Mouse (Mus musculus): ENCODE data around the gene Otud3. TPM values are rescaled to one million over a fixed set of nuclear protein-coding genes. Genes with fewer than 3 reads are reported as not detected.
A peak's percentile ranks its signal among the peaks of the same experiment; 100 is the strongest.

Gene Otud3
- total and polyA plus RNA-seq, 3 experiments, result 11.3 to 15.0 TPM; not detected in 1

DNA sequence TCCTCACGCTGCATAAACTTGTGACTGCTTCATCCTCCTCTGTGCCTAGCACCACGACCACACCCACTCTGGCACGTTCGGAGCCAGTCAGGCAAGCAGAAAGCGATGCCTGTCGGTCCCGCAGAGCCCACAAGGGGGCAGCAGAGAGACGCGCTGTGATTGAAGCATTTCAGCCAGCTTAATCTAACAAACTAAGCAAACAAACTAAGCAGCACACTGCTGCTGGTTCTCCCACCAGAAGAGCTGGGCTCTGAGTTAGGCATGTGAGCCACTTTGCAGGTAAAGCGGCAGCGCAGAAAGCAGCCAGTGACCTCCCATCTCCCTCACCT, 8.3 kb upstream of the Otud3 start:
- H3K4me1 ChIP-seq (ENCODE audit: control insufficient read depth in 1 of 2, insufficient read depth in 2 of 2, low read length in 2 of 2), result peaks cover 0 to 2% of the 10 kb centered on the region in 2 experiments; a peak in 1 of 4 replicates
- TF ChIP-seq BHLHE40 (IDR thresholded peaks at IDR 0.05; ENCODE audit: borderline replicate concordance, low read depth, low read length) (peak; percentile 85), ETS1 (IDR thresholded peaks at IDR 0.05; ENCODE audit: low read depth, low read length) (no peak), ZKSCAN1 (IDR thresholded peaks at IDR 0.05; ENCODE audit: low read depth, low read length) (no peak), E2F4 (IDR thresholded peaks at IDR 0.05; ENCODE audit: borderline replicate concordance, low read depth, low read length) (no peak), CHD2 (IDR thresholded peaks at IDR 0.05; ENCODE audit: low read length) (no peak), TBP (IDR thresholded peaks at IDR 0.05; ENCODE audit: low read depth, low read length) (no peak), MAZ (IDR thresholded peaks at IDR 0.05; ENCODE audit: low read depth, low read length) (no peak), CHD1 (IDR thresholded peaks at IDR 0.05; ENCODE audit: low read depth, low read length) (no peak), MEF2A (IDR thresholded peaks at IDR 0.05; ENCODE audit: extremely low read depth, insufficient replicate concordance, low read depth, low read length, poor library complexity, severe bottlenecking) (no peak), HCFC1 (IDR thresholded peaks at IDR 0.05; ENCODE audit: low read depth, low read length) (no peak), MYC (IDR thresholded peaks at IDR 0.05; ENCODE audit: low read depth, low read length) (no peak), RCOR1 (IDR thresholded peaks at IDR 0.05; ENCODE audit: low read depth, low read length) (peak; percentile 42), ZC3H11A (IDR thresholded peaks at IDR 0.05; ENCODE audit: low read depth, low read length) (peak; percentile 82), USF2 (IDR thresholded peaks at IDR 0.05; ENCODE audit: borderline replicate concordance in 1 of 2, insufficient read depth in 1 of 2, low read depth in 1 of 2, low read length in 2 of 2) (no peak), MAX (IDR thresholded peaks at IDR 0.05; ENCODE audit: low read length) (0 out of 2 replicates have a peak, but pooled peaks have one; percentile 18), SMC3 (IDR thresholded peaks at IDR 0.05; ENCODE audit: low read depth, low read length) (peak; percentile 90), USF1 (IDR thresholded peaks at IDR 0.05; ENCODE audit: low read depth, low read length) (no peak), TCF12 (IDR thresholded peaks at IDR 0.05; ENCODE audit: low read depth, low read length) (peak; percentile 10; the same call in 1 of the 2 replicates), GABPA (IDR thresholded peaks at IDR 0.05; ENCODE audit: low read depth, low read length) (no peak), EP300 (IDR thresholded peaks at IDR 0.05; ENCODE audit: low read depth in 1 of 2, low read length in 2 of 2) (0 out of 4 replicates have a peak, but pooled peaks of 1 of the 2 experiments have one; percentile 9), MXI1 (IDR thresholded peaks at IDR 0.05; ENCODE audit: low read depth, low read length) (peak; percentile 59; the same call in 1 of the 2 replicates), ZNF384 (IDR thresholded peaks at IDR 0.05; ENCODE audit: low read depth, low read length) (no peak), POLR2A (IDR thresholded peaks at IDR 0.05; ENCODE audit: control insufficient read depth in 1 of 2, insufficient read depth in 1 of 2, low read depth in 1 of 2, low read length in 2 of 2, poor library complexity in 1 of 2) (no peak), KAT2A (conservative IDR thresholded peaks at IDR 0.05; ENCODE audit: low read depth, low read length) (no peak), ZMIZ1 (IDR thresholded peaks at IDR 0.05; ENCODE audit: low read depth, low read length) (no peak), GATA1 (IDR thresholded peaks at IDR 0.05; ENCODE audit: low read depth, low read length) (no peak), TAL1 (IDR thresholded peaks at IDR 0.05; ENCODE audit: low read length) (no peak), NELFE (IDR thresholded peaks at IDR 0.05; ENCODE audit: low read depth, low read length) (no peak), NRF1 (IDR thresholded peaks at IDR 0.05; ENCODE audit: insufficient read depth, low read depth, low read length, poor library complexity, severe bottlenecking) (peak; percentile 13; the same call in 1 of the 2 replicates), SIN3A (IDR thresholded peaks at IDR 0.05; ENCODE audit: low read length) (peak; percentile 51; the same call in 1 of the 2 replicates), UBTF (IDR thresholded peaks at IDR 0.05; ENCODE audit: borderline replicate concordance, insufficient read depth, low read depth, low read length) (no peak), ELF1 (IDR thresholded peaks at IDR 0.05; ENCODE audit: low read depth, low read length) (no peak), MAFK (IDR thresholded peaks at IDR 0.05; ENCODE audit: borderline replicate concordance, low read depth, low read length) (no peak), RAD21 (IDR thresholded peaks at IDR 0.05; ENCODE audit: low read depth, low read length) (peak; percentile 84), POLR2AphosphoS5 (IDR thresholded peaks at IDR 0.05; ENCODE audit: borderline replicate concordance, low read depth, low read length) (no peak), CTCF (IDR thresholded peaks at IDR 0.05 in 2 of 3, conservative IDR thresholded peaks at IDR 0.05 in 1 of 3; ENCODE audit: control insufficient read depth in 1 of 3, insufficient read depth in 1 of 3, low read depth in 2 of 3, low read length in 3 of 3, poor library complexity in 1 of 3, severe bottlenecking in 1 of 3) (peak; percentile 84 to 93 (median 89)), POLR2AphosphoS2 (IDR thresholded peaks at IDR 0.05; ENCODE audit: low read length) (no peak), JUND (IDR thresholded peaks at IDR 0.05; ENCODE audit: low read depth, low read length) (no peak)
- no peaks in the 10 kb centered on the region for H3K9me3 ChIP-seq (replicated peaks; ENCODE audit: insufficient read depth, low read length)
- no peak overlapping the region for H3K4me3 ChIP-seq (ENCODE audit: control insufficient read depth in 1 of 2, insufficient read depth in 1 of 2, low read depth in 2 of 2, low read length in 2 of 2)
- H3K79me2 ChIP-seq (ENCODE audit: control insufficient read depth, insufficient read depth, low read length, poor library complexity), result no peaks in the 10 kb centered on the region
- H3K9ac ChIP-seq (ENCODE audit: control insufficient read depth, low read depth, low read length, poor library complexity, severe bottlenecking), result no peak overlapping the region
- peak; percentile 89 for DNase-seq (ENCODE audit: low read depth, low spot score)
- no peaks in the 10 kb centered on the region for H3K36me3 ChIP-seq (ENCODE audit: control insufficient read depth in 1 of 2, insufficient read depth in 2 of 2, low read length in 2 of 2)
- no peak overlapping the region for H3K27ac ChIP-seq (ENCODE audit: control insufficient read depth, low read depth, low read length)
- no peaks in the 10 kb centered on the region for H3K27me3 ChIP-seq (ENCODE audit: control insufficient read depth in 1 of 2, insufficient read depth in 2 of 2, low read length in 2 of 2)
